Comparison of ENCODE assay signal across 24 mouse cellular contexts in genomic region chr1:170383530-170383929, GRCm38 (mm10).
"Had no signal": no experiment of that assay in that cellular context is flagged by ENCODE, and none has a peak within 500 bp of the region (broad histone marks: within the 10 kb centered on the region; RNA-seq: fewer than 3 reads in every experiment).

No protein-coding gene starts in this region.

- H3K27ac ChIP-seq: kidney, postnatal 0 days; layer of hippocampus, adult 2 months; limb, embryonic 12.5 days; limb, embryonic 15.5 days; liver, embryonic 14.5 days; macrophage; midbrain, embryonic 15.5 days; neural tube, embryonic 13.5 days; stomach, postnatal 0 days had no signal

- H3K36me3 ChIP-seq: limb, embryonic 12.5 days; limb, embryonic 15.5 days; midbrain, embryonic 15.5 days; neural tube, embryonic 13.5 days had no signal

- H3K27me3 ChIP-seq: limb, embryonic 12.5 days; limb, embryonic 15.5 days; midbrain, embryonic 15.5 days; neural tube, embryonic 13.5 days had no signal

- DNase-seq: kidney, adult 2 months; kidney, postnatal 25 days; layer of hippocampus, adult 9-11 months; left cerebral cortex, postnatal 4 days; liver, postnatal 0 days; lung, embryonic 14.5 days; right cerebral cortex, adult 18-20 months; right cerebral cortex, postnatal 14 days; right cerebral cortex, postnatal 4 days; thymus, adult 2 months; thymus, postnatal 14 days; thymus, postnatal 4 days had no signal

- H3K4me2 ChIP-seq: limb, embryonic 12.5 days; limb, embryonic 15.5 days; liver, embryonic 11.5 days; lung, embryonic 14.5 days; midbrain, embryonic 15.5 days; neural tube, embryonic 13.5 days had no signal

- H3K4me3 ChIP-seq: layer of hippocampus, adult 2 months; limb, embryonic 12.5 days; limb, embryonic 15.5 days; midbrain, embryonic 15.5 days; myocyte; neural tube, embryonic 13.5 days had no signal

- ATAC-seq: liver, postnatal 0 days; lung, postnatal 0 days; midbrain, embryonic 15.5 days had no signal

- H3K9ac ChIP-seq: limb, embryonic 12.5 days; limb, embryonic 15.5 days; liver, embryonic 14.5 days; liver, postnatal 0 days; lung, embryonic 14.5 days; midbrain, embryonic 15.5 days; neural tube, embryonic 13.5 days had no signal

- H3K9me3 ChIP-seq: limb, embryonic 12.5 days; limb, embryonic 15.5 days; midbrain, embryonic 15.5 days; neural tube, embryonic 13.5 days had no signal
